Mouse (Mus musculus) heart, postnatal 0 days (tissue): ENCODE data around the gene Gns. TPM values are rescaled to one million over a fixed set of nuclear protein-coding genes. Genes with fewer than 3 reads are reported as not detected.

ENCODE experiments used
- ATAC-seq: fragments of 200-750 bp; cut with Nextera tagmentation; 2 replicates; pipeline ENCODE4 v1.8.0; 2017; ENCODE audit warnings: low read depth, moderate number of reproducible peaks, moderate library complexity; ENCODE audit not compliant: insufficient read depth
- DNase-seq: peaks from one replicate; pipeline ENCODE4 v3.0.0-alpha.2; 2016; ENCODE audit warnings: low spot score
- H3K27ac ChIP-seq: fragments of 300-500 bp; sonication (generic); 2 replicates; pipeline ENCODE4 v1.5.1; 2014; ENCODE audit warnings: low read depth, mild to moderate bottlenecking
- H3K27me3 ChIP-seq: fragments of 300-500 bp; sonication (generic); 2 replicates; pipeline ENCODE4 v1.6.1; 2014; ENCODE audit warnings: low read length, mixed read lengths; ENCODE audit not compliant: control insufficient read depth, insufficient read depth
- H3K36me3 ChIP-seq: fragments of 300-500 bp; sonication (generic); replicated peaks from 2 replicates; pipeline ENCODE4 v1.6.1; 2014; ENCODE audit warnings: low read length, mixed read lengths; ENCODE audit not compliant: control insufficient read depth, insufficient read depth
- H3K4me1 ChIP-seq: fragments of 300-500 bp; sonication (generic); 2 replicates; pipeline ENCODE4 v1.6.1; 2014; ENCODE audit warnings: antibody characterized with exemption; ENCODE audit not compliant: control insufficient read depth, insufficient read depth
- H3K4me2 ChIP-seq: fragments of 300-500 bp; sonication (generic); 2 replicates; pipeline ENCODE4 v1.6.1; 2014; ENCODE audit warnings: low read depth, mild to moderate bottlenecking, low read length, moderate library complexity
- H3K4me3 ChIP-seq: fragments of 300-500 bp; sonication (generic); 2 replicates; pipeline ENCODE4 v1.5.1; 2014; ENCODE audit warnings: low read depth, low read length
- H3K9ac ChIP-seq: fragments of 300-500 bp; sonication (generic); replicated peaks from 2 replicates; pipeline ENCODE4 v1.6.1; 2014; ENCODE audit warnings: low read depth, low read length, mixed read lengths
- H3K9me3 ChIP-seq: fragments of 300-500 bp; sonication (generic); replicated peaks from 2 replicates; pipeline ENCODE4 v1.6.1; 2016; ENCODE audit warnings: low read length; ENCODE audit not compliant: control insufficient read depth
- CTCF ChIP-seq: IDR thresholded peaks from 2 replicates; pipeline ENCODE4 v1.5.1; 2016; ENCODE audit warnings: antibody characterized with exemption, control low read depth, low read depth
- EP300 ChIP-seq: IDR thresholded peaks from 2 replicates; pipeline ENCODE4 v1.6.1; 2016; ENCODE audit warnings: antibody characterized with exemption, low read depth
- WGBS: fragments of 180-500 bp; shearing (Covaris S2); extraction: QIAGEN DNeasy Blood & Tissue Kit; methylation state at CpG from one replicate; pipeline ENCODE4 v1.1.7; 2014; 5-methylcytosine and 5-hydroxymethylcytosine counted together
- polyA plus RNA-seq: library from polyadenylated mRNA; unstranded; fragments of >200 nt; fragmentation: Nextera tagmentation; extraction: Ambion mirVana; gene quantifications from 2 replicates; pipeline ENCODE4 v1.2.1, GENCODE M21; 2015
- total RNA-seq: library from RNA; depleted of rRNA; stranded (reverse); fragments of >200 nt; gene quantifications from 2 replicates; pipeline ENCODE4 v1.2.3, GENCODE M21; 2014; ENCODE audit warnings: low replicate concordance

Gene Gns
- total and polyA plus RNA-seq, 2 experiments from 2014 or later, result 26.1 to 57.5 TPM

GRCm38 (mm10) chr10:121409717-121410116, 44.8 kb downstream of the Gns start:
- H3K9me3 ChIP-seq, result no peaks in the 10 kb centered on the region
- no peaks in the 10 kb centered on the region for H3K4me1 ChIP-seq
- ATAC-seq (no peak), DNase-seq (no peak)
- 67% methylated on average over 7 of the region's 7 CpGs for WGBS
- H3K36me3 ChIP-seq, result peaks cover 41% of the 10 kb centered on the region
- H3K27ac ChIP-seq, result no peak overlapping the region
- H3K9ac ChIP-seq, result no peak overlapping the region
- no peak overlapping the region for H3K4me2 ChIP-seq
- H3K27me3 ChIP-seq, result no peaks in the 10 kb centered on the region
- no peak overlapping the region for H3K4me3 ChIP-seq
- TF ChIP-seq EP300 (no peak), CTCF (peak; percentile 80)

- TF ChIP-seq EP300 (no peak), CTCF (no peak)
- Histone ChIP-seq H3K9ac (no peak overlapping the region), H3K27ac (no peak overlapping the region), H3K27me3 (no peaks in the 10 kb centered on the region), H3K36me3 (peaks cover 61% of the 10 kb centered on the region), H3K4me1 (no peaks in the 10 kb centered on the region), H3K9me3 (no peaks in the 10 kb centered on the region), H3K4me3 (no peak overlapping the region), H3K4me2 (no peak overlapping the region)
- DNase-seq (no peak), ATAC-seq (no peak)
- 82% methylated on average over 11 of the region's 11 CpGs for WGBS
These were observed 47.0 kb downstream of the Gns start for GRCm38 (mm10) chr10:121411721-121412455.

GRCm38 (mm10) chr10:121412824-121413223, 47.9 kb downstream of the Gns start:
- Histone ChIP-seq H3K27me3 (no peaks in the 10 kb centered on the region), H3K9me3 (no peaks in the 10 kb centered on the region), H3K9ac (no peak overlapping the region), H3K27ac (0 out of 2 replicates have a peak overlapping the region, but pooled peaks have one; percentile 8), H3K4me2 (no peak overlapping the region), H3K4me3 (no peak overlapping the region), H3K36me3 (peaks cover 63% of the 10 kb centered on the region), H3K4me1 (no peaks in the 10 kb centered on the region)
- DNase-seq (no peak), ATAC-seq (no peak)
- TF ChIP-seq CTCF (no peak), EP300 (no peak)
- 82% methylated on average over 17 of the region's 17 CpGs for WGBS

- Histone ChIP-seq H3K36me3 (peaks cover 62% of the 10 kb centered on the region), H3K9ac (no peak overlapping the region), H3K4me1 (no peaks in the 10 kb centered on the region), H3K4me3 (no peak overlapping the region), H3K4me2 (no peak overlapping the region), H3K9me3 (no peaks in the 10 kb centered on the region), H3K27me3 (no peaks in the 10 kb centered on the region), H3K27ac (no peak overlapping the region)
- no peak for TF ChIP-seq CTCF
- TF ChIP-seq EP300, result no peak
- 90% methylated on average over 13 of the region's 13 CpGs for WGBS
- DNase-seq, result no peak
- no peak for ATAC-seq
These were observed 49.2 kb downstream of the Gns start for GRCm38 (mm10) chr10:121414127-121414526.

- peaks cover 31% of the 10 kb centered on the region for H3K36me3 ChIP-seq
- H3K27me3 ChIP-seq, result no peaks in the 10 kb centered on the region
- H3K9ac ChIP-seq, result no peak overlapping the region
- H3K27ac ChIP-seq, result no peak overlapping the region
- ATAC-seq (no peak), DNase-seq (no peak)
- no peaks in the 10 kb centered on the region for H3K9me3 ChIP-seq
- H3K4me1 ChIP-seq, result peaks cover 40% of the 10 kb centered on the region
- 85% methylated on average over 14 of the region's 14 CpGs for WGBS
- no peak for TF ChIP-seq EP300
- TF ChIP-seq CTCF, result no peak
- no peak overlapping the region for H3K4me2 ChIP-seq
- no peak overlapping the region for H3K4me3 ChIP-seq
These were observed 53.9 kb downstream of the Gns start for GRCm38 (mm10) chr10:121418835-121419234.
